Mouse (Mus musculus): ENCODE results near the gene Idh3b. TPM values are rescaled to one million over a fixed set of nuclear protein-coding genes. Genes with fewer than 3 reads are reported as not detected.

The Idh3b gene
- polyA plus RNA-seq, 1 experiment from 2014 or later = 106 TPM

- Histone ChIP-seq H3K9me3 (replicated peaks; ENCODE audit: control insufficient read depth, low read length) (no peaks in the 10 kb centered on the region), H3K36me3 (ENCODE audit: control insufficient read depth, insufficient read depth) (no peaks in the 10 kb centered on the region), H3K9ac (ENCODE audit: low read depth, low read length) (no peak overlapping the region), H3K4me2 (ENCODE audit: low read depth, low read length) (no peak overlapping the region), H3K27me3 (ENCODE audit: control insufficient read depth, insufficient read depth, low read depth, low read length) (no peaks in the 10 kb centered on the region), H3K4me3 (ENCODE audit: low read depth, low read length) (no peak overlapping the region), H3K27ac (ENCODE audit: low read length) (no peak overlapping the region), H3K4me1 (ENCODE audit: control insufficient read depth, low read depth, low read length) (peaks cover 7% of the 10 kb centered on the region)
- 35% methylated on average over 7 of the region's 7 CpGs for WGBS (ENCODE audit: insufficient replicate concordance)
- ATAC-seq (ENCODE audit: low read depth) = peak; percentile 84
Observed at GRCm38 (mm10) chr2:130248226-130248625, 36.1 kb downstream of the Idh3b start.

GRCm38 (mm10) chr2:130246912-130247311 is 37.4 kb downstream of the Idh3b start:
- ATAC-seq (ENCODE audit: low read depth) = no peak
- Histone ChIP-seq H3K4me2 (ENCODE audit: low read depth, low read length) (no peak overlapping the region), H3K36me3 (ENCODE audit: control insufficient read depth, insufficient read depth) (no peaks in the 10 kb centered on the region), H3K9ac (ENCODE audit: low read depth, low read length) (no peak overlapping the region), H3K4me1 (ENCODE audit: control insufficient read depth, low read depth, low read length) (peaks cover 7% of the 10 kb centered on the region), H3K4me3 (ENCODE audit: low read depth, low read length) (no peak overlapping the region), H3K27ac (ENCODE audit: low read length) (no peak overlapping the region), H3K27me3 (ENCODE audit: control insufficient read depth, insufficient read depth, low read depth, low read length) (no peaks in the 10 kb centered on the region), H3K9me3 (replicated peaks; ENCODE audit: control insufficient read depth, low read length) (no peaks in the 10 kb centered on the region)
- 40% methylated on average over 9 of the region's 9 CpGs for WGBS (ENCODE audit: insufficient replicate concordance)

Other genes with a start within 250 kb of the Idh3b start
- gene Tgm6, start 172.1 kb downstream of the Idh3b start, polyA plus RNA-seq (2015; fragmentation: Nextera tagmentation; extraction: Ambion mirVana) = not detected in 2 replicates
- gene Snrpb, start 105.1 kb downstream of the Idh3b start, polyA plus RNA-seq (2015; fragmentation: Nextera tagmentation; extraction: Ambion mirVana) = 231 and 249 TPM in 2 replicates
- 0.04 and 0.11 TPM in 2 replicates for gene Tmc2, start 89.4 kb downstream of the Idh3b start, polyA plus RNA-seq (2015; fragmentation: Nextera tagmentation; extraction: Ambion mirVana)
- gene Nop56, start 10.1 kb downstream of the Idh3b start, polyA plus RNA-seq (2015; fragmentation: Nextera tagmentation; extraction: Ambion mirVana) = 120 and 130 TPM in 2 replicates
- gene Ebf4, start 10.6 kb upstream of the Idh3b start, polyA plus RNA-seq (2015; fragmentation: Nextera tagmentation; extraction: Ambion mirVana) = 0.05 TPM in 2 replicates
- 2.5 and 5.0 TPM in 2 replicates for gene Cpxm1, start 113.0 kb upstream of the Idh3b start, polyA plus RNA-seq (2015; fragmentation: Nextera tagmentation; extraction: Ambion mirVana)
- not detected in 2 replicates for gene Gm28372, start 120.7 kb upstream of the Idh3b start, polyA plus RNA-seq (2015; fragmentation: Nextera tagmentation; extraction: Ambion mirVana)
- not detected in 2 replicates for gene 1700020A23Rik, start 120.7 kb upstream of the Idh3b start, polyA plus RNA-seq (2015; fragmentation: Nextera tagmentation; extraction: Ambion mirVana)
- not detected in 2 replicates for gene Tmem239, start 121.9 kb upstream of the Idh3b start, polyA plus RNA-seq (2015; fragmentation: Nextera tagmentation; extraction: Ambion mirVana)
- 33.0 and 39.3 TPM in 2 replicates for gene Vps16, start 139.8 kb upstream of the Idh3b start, polyA plus RNA-seq (2015; fragmentation: Nextera tagmentation; extraction: Ambion mirVana)
- 3.2 and 3.8 TPM in 2 replicates for gene Pced1a, start 140.2 kb upstream of the Idh3b start, polyA plus RNA-seq (2015; fragmentation: Nextera tagmentation; extraction: Ambion mirVana)
- 26.7 and 29.6 TPM in 2 replicates for gene Ptpra, start 165.7 kb upstream of the Idh3b start, polyA plus RNA-seq (2015; fragmentation: Nextera tagmentation; extraction: Ambion mirVana)

All from liver, embryonic 16.5 days (tissue).